Mouse (Mus musculus) monocyte, adult 2 months (primary cell): ENCODE measurements around the gene Ubr4.
A peak's percentile ranks its signal among the peaks of the same experiment; 100 is the strongest.

Source experiments
- DNase-seq, 2 experiments: peaks; one replicate each; pipeline ENCODE4 v3.0.0; 2022; ENCODE audit warnings: low spot score in 2 of 2, low read depth in 1 of 2

Ubr4 gene

DNA sequence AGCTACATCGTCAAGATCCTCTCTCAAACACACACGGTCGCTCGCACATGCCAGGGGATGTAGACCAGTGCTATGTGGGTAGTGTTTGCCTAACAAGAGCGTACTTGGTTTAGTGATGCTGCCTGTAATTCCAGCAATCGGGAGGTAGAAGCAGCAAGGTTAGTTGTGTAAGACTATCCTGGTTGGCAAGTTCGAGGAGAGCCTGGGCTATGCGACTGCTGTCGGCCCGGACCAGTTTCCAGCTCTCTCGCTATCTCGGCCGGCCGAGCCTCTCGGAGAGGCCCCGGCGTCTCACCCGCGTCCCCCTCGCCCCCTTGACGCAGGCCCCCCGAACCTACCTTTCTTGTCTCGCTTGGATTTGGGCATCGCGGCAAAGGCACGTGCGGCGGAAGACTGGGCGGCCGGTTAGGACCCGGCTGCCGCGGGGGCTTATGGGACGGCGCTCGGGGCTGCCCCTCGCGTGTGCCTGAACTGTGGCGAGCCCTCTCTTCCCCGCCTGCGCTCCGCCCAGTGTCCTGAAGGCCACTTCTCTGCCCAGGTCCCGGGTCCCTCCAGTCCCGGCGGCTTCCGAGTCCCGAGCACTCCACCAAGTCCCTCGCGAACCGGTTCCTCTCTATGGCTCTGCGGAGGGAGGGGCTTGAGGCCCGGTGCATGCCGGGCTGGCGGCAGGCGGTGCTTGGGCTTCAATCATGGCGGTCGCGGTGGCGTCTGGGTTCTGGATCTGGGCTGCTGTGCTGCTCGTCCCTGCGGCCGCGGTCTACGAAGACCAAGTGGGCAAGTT lies at the start of gene Ubr4, which contains the start of the genes Mrto4 and Emc1:
Ubr4 (plus strand) TSS at position 679 of the 781 bp plus-strand sequence.
Mrto4 (minus strand) TSS at position 646 of the 781 bp plus-strand sequence.
Emc1 (plus strand) TSS at position 657 of the 781 bp plus-strand sequence.
- peak; percentile 68 to 79 for DNase-seq

DNA sequence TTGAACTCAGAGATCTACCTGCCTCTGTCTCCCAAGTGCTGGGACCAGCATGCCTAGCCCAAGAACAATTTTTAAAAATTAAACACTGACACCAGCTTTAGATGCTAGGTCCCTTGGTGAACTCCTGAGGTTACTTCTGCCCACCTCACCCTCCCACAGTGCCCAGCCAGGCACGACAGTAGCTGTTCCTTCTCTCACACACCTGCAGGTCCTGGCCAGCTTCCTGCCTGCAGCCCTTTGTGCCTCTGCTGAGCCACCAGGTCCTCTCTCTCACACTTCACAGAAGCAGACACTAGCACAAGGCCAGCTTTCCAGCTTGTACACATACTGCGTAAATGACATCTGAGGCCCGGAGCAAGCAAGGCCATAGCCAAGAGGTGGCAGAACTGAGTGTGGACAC lies 46.9 kb upstream of the Ubr4 start:
- no peak for DNase-seq

DNA sequence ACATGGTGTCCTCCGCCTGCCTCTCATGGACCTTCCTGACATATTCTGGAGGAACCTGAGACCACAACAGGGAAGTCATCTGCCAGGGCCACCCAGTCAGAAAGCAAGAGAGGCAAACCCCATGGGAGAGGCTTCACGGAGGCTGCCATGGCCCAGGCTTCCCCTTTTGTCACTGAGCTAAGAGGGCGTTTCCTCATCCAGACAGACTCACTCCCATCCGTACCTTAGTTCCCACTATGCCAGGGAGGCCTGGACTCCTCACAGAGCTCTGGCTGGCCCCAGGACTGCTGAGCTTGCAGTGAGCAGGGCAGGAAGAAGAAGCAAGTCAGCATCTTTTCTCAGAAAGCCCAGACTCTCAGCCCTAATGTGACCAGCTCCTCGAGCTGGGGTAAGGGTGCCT lies 44.5 kb upstream of the Ubr4 start:
- DNase-seq: peak; percentile 52 to 64

DNA sequence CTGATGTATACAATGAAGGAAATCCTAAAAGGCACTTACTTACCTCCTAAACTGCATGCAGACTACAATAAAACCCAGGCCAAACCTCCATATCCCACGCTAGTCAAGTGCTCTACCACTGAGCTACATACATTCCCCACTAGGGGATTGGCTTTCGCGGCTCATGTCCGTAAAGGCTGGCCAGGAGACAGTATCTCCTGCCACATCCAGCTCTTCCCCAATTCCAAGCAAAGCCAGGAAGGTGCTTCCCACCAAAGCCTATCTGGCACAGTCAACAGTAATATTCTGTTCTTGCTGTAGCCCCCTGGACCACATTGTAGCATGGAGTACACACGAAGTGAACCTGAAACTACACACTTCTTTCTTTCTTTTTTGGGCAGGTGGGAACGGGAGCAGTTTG lies 42.8 kb upstream of the Ubr4 start:
- DNase-seq: no peak

DNA sequence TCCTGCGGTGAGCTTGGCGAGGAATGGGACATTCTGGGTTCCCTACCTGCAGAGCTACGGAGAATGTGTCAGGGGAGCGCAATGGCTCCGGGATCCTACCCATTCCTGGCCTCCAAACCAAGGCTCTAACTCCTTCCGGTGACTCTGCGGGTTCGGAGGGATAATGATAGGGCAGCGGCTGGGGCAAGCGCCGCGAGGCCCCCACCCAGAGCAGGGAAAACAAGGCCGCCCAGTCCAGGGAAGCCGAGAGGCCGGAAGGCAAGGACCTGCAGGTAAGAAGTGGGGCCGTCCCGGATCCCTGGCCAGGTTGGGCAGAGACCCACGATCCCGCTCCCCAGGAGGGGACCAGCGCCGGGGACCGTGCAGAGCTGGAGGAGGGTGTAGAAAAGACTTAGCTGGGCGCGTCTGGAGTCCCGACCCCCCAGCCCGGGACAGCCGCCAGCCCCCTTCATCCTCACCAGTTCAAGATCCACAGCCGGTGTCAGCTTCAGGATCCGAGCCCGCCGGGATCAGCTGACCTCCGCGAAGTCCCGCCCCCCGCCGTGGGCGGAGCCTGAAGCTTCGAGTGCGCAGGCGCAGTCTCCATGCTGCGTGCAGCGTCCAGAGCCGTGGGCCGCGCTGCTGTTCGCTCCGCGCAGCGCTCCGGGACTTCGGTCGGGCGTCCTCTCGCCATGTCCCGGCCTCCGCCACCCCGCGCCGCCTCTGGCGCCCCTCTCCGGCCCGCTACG lies 42.1 kb upstream of the Ubr4 start, which contains the start of the genes Pqlc2 and Akr7a5:
Pqlc2 (minus strand) TSS at position 538 of the 728 bp plus-strand sequence.
Akr7a5 (plus strand) TSS at position 574 of the 728 bp plus-strand sequence.
- peak; percentile 86 to 95 for DNase-seq

DNA sequence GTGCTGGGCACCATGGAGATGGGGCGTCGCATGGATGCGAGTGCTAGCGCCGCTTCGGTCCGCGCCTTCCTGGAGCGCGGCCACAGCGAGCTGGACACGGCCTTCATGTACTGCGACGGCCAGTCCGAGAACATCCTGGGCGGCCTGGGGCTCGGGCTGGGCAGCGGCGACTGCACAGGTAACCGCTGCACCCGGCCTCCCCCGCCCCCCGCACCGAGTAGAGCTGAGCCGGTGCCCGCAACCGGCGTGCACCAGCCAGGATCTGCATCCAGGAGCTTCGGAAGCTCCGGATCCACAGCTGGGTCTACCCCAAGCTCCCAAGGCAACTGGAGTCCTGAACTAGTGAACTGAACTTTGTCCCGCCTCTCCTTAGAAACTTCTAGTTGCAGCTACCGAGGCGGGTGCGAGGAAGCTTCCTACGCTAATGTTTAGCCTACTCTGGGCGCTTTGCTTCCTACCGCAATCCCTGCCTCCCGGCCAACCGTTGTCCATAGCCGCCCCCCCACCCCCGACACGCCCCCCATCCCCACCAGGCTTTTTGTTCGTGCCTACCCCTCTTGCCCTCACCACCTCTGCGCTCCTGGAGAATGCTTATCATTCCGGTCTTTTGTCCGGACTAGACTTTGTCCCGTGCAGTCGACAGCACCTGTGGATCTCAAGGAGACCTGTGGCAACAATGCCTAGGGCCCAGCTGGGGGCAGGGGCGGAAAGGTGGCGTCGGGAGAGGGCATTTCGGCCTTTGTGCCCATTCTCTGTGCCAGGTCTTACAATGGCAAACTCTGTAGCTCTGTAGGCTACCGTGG lies 41.3 kb upstream of the Ubr4 start:
- DNase-seq: no peak

DNA sequence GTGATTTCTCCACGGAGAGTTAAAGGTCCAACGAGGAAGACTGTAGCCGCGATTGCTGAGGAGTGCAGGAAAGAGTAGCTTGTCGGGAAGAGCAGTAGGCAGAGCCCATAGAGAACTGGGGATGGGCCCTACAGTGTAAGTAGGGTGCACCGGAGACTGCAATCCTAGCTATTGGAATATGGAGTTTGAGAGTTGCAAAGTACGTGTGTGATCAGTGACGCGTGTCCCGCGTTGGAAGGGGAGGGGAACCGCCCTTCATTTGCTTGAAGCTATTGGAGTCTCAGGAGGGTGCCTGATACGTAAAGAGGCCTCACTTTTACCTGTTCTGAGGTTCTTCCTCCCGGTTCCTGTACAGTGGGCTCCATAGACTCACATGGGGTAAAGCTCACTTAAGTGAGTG lies 40.7 kb upstream of the Ubr4 start:
- DNase-seq: no peak

DNA sequence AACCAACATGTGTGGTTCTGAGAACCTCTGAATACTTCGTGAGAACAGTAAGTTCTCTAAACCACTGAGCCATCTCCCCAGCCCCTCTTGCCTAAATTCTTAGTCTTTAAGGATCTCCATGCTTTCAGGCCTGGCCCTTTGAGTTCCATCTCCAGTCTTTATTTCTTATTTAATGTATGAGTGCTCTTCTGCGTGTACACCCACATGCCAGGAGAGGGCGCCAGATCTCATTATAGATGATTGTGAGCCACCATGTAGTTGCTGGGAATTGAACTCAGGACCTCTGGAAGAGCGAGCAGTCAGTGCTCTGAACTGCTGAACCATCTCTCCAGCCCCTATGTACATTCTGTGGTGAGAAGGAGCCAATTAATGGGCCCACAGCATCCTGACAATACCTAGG lies 39.8 kb upstream of the Ubr4 start:
- DNase-seq: peak in 1 of 2 experiments; percentile 26

- DNase-seq: no peak
Observed at GRCm38 (mm10) chr4:139318449-139318848, 34.0 kb upstream of the Ubr4 start.

DNA sequence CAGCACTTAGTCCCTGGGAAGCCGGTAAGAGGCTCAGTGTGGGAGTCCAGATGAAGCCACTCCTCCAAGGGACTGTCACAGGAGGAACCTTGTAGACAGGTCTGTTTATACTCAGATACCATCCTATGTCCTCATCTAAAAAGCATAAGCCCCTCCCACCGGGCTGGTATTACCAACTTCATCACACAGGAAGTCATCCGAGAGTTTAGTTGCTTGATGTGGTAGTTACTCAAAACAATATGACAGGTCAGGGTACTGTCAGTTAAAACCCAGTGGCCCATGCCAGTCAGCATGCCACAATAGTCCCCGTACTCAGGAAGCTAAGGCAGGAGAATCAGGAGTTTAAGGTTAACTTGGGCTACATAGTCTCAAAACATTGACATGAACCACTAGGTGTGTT lies 32.7 kb upstream of the Ubr4 start:
- no peak for DNase-seq

- DNase-seq: peak; percentile 42 to 66
Observed at GRCm38 (mm10) chr4:139330605-139331004, 21.8 kb upstream of the Ubr4 start.

DNA sequence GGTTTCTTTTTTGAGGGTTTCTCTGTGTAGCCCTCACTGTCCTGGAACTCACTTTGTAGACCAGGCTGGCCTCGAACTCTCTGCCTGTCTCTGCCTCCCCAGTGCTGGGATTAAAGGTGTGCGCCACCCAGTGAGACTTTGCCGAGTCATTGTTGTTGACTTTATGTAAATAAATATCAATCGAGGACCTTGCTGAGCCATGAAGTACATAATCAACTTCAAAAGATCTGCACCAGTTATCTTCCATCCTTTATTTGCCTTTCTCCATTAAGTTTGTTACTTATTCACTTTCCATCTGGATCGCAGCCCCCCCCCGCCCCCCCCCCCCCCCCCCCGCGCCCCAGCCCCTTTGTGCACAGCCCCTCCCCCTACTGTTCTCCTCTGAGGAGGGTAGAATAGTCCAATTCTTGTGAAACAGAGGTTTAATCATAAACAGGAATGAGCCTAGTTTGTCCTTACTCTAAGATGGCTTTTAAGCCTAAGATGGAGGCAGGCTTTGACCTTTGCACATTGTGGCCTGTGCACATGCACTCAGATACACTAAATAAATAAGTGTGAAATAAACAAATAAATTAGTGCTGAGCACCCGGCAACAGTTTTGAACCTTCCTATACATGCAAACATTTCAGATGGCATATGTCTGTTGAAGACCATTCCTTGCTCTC lies 17.6 kb upstream of the Ubr4 start:
- DNase-seq: no peak

DNA sequence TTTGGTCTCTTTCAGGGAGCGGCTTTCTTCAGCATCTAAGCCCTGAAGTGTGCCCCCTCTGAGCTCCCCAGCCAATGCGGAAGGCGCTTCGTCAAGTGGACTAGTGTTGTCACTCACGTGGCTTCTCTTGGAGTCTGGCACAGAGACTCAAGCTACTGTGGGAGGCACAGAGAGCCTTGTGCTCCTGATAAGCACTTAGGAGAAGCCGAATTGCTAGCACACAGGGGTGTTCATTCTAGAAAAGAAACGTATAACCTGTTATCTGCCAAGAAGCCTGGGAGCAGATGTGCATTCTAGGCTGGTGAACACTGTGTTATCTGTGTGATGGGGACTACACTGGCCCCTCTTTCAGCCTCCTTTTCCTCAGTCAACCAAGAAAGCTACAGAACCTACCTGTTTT lies 16.9 kb upstream of the Ubr4 start:
- DNase-seq: no peak

DNA sequence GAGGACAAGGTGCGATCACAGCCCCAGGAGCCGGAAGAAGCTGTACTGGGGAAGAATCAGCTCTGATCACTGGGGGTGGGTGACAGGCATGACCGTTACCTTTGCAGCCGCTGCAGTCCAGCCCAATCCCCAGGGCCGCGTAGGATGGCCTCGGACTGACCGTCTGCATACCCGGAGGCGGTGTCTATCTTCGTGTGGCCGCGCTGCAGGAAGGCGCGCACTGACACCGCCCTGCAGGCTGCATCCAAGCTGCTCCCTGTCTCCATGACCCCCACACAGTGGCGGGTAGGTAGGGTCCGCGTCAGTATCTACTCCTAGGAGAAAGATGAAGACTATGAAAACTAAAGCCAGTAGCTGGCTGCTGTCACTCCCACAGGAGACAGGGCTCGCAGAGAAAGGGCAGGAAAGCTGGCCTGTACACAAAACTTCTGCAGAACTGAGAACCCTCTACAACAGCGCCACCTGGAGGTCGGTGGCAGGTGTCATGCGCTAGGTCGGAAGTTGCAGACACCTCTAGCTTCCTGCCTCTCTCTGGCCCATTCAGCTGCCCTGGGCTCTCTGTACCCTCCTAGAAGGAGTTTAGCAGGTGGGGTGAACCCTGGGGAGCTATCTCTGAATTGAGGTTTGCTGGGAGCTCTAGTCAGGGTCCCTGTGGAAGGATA lies 15.5 kb upstream of the Ubr4 start:
- DNase-seq: peak in 1 of 2 experiments; percentile 52

DNA sequence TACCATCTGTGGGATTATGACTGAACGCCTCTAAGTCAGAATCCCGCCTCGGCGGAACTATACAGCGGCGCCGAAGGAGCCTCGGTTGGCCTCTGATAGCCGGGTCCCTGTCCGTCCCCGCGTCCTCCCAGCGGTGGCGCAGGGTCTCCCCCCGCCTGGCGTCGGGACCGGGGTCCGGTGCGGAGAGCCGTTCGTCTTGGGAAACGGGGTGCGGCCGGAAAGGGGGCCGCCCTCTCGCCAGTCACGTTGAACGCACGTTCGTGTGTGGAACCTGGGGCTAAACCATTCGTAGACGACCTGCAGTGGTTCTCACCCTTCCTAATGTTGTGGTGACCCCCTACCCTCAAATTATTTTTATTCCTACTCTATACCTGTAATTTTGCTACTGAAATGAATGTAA lies 14.3 kb upstream of the Ubr4 start:
- DNase-seq: no peak

DNA sequence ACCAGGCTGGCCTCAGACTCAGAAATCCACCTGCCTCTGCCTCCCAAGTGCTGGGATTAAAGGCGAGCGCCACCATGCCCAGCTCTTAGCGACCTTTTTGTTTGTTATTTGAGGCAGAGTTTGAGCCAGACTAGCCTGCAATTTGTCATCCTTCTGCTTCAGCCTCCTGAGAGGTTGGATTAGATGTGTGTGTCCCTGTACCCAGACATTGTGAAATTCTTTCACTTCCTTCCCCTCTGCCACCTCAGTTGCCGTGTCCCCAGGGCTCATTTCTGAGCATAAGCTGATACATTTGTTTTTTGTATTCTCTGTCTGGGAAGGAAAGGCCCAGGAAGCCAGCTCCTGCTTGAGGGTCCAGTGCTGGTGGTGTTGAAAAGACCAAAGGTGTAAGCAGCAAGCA lies 11.6 kb upstream of the Ubr4 start:
- DNase-seq: peak in 1 of 2 experiments; percentile 13

DNA sequence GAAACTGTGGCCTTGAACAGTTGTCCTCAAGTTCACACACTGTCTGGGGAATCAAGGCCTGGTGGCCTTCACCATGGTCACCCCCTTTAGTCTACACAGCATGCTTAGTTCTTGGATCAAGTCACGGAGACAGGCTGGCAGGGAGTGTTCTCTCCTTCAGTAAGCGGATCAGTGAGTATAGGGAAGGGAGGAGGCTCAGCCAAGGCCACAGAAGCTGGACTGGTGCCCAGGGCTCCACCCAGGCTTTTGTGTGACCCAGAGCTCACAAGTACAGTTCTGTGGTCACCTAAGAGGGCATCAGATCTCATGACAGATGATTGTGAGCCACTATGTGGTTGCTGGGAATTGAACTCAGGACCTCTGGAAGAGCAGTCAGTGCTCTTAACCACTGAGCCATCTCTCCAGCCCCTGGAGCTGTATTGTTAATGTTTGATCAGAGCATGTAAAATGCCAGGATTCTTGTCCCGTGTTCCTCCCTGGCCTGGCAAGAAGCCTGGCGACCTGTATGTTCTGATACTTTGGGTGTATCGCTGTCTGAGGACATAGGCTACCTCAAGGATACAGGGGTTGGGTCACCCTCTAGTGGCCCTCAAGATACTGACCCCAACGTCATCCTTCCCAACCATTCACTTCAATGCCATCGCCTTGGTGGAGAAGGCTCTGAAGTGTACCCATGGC lies 10.7 kb upstream of the Ubr4 start:
- peak in 1 of 2 experiments; percentile 33 for DNase-seq

DNA sequence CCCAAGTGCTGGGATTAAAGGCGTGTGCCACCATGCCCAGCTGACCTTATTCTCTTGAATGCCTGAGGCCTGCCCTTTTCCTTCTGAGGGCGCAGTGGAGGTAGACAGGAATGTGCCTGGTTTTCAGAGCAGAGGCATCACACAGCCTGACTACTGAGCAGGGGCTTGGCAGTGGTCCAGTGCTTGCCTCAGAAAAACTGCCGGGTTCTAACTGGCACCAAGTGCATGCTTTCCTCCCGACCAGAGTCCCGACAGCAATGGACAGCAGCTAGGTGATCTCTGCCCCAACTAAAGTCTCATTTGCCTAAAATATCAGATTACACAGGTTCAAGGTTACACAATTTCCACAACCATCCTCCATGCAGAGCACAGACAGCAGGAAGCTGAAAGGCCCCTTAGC lies 8.7 kb upstream of the Ubr4 start:
- no peak for DNase-seq

DNA sequence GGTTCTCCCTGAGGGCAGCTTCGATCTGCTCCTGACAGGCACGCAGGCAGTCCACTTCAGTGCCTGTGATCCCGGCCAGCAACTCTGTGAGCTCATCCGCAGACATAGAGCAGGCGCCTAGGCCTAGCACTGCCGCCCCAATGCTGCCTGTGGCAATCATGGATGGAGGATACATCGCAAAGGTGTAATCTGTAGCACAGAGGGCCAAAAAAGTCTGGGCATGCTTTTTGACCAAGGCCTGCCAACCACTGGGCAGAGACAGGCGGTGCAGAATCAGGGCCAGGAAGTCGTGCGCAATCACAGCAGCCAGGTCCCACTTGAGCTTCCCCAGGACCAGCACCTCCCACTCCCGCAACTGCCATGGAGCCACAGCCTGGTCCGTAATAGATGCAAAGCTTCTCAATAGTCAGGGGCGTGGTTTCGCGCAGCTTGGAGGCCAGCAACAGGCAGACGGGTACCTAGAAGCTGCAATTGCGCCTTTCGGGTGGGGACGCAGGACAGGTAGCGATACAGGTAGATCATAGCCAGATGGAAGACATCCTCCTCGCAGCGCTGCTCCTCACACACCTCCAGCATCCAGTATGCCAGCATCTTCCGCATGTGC lies 6.9 kb upstream of the Ubr4 start:
- DNase-seq: no peak
